Mouse (Mus musculus): ENCODE results near the gene Treh. TPM values are rescaled to one million over a fixed set of nuclear protein-coding genes. Genes with fewer than 3 reads are reported as not detected.
"Not testable (repeated sequence)": the region's sequence is repeated elsewhere in the genome, so short reads cannot be mapped to it uniquely, and the experiment has no call there.

Gene Treh
- not detected in 2 replicates for polyA plus RNA-seq (2014; fragmentation: Nextera tagmentation; extraction: Ambion mirVana)

DNA sequence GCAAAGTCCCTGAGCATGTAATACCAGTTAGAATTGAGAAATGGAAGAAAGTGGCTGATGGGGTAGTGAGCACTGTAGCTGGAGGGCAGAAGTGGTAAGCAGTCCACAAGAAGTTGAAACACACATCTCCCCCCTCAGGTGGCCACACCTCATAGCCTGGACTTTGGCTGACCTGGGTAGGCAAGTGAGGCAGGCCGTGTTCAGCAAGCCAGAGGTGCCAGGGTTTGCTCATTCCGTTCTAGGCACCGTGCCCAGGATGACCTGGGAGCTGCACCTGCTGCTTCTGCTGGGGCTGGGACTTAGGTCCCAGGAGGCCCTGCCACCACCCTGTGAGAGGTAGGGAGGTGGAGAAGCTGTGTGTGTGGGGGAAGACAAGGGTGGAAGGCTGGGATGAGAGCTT, at the start of gene Treh:
Gene Treh, plus strand, starts transcription at position 229 of the 400 bp plus-strand sequence.
- whole genome bisulfite sequencing = 77% methylated on average over 3 of the region's 3 CpGs
- H3K9ac ChIP-seq (replicated peaks; ENCODE audit: low read depth, low read length) = no peak within 1 kb of the TSS
- no peak for ATAC-seq (ENCODE audit: insufficient number of reproducible peaks, insufficient read depth, low FRiP score, low read depth)
- H3K9me3 ChIP-seq (ENCODE audit: control insufficient read depth, low read depth, low read length) = no peaks in the 10 kb centered on the region
- no peak within 1 kb of the TSS for H3K4me2 ChIP-seq (replicated peaks; ENCODE audit: low read depth, low read length)
- no peaks in the 10 kb centered on the region for H3K36me3 ChIP-seq (ENCODE audit: control insufficient read depth, insufficient read depth, low read length)
- H3K4me1 ChIP-seq (ENCODE audit: control insufficient read depth, insufficient read depth, low read length) = no peaks in the 10 kb centered on the region
- no peaks in the 10 kb centered on the region for H3K27me3 ChIP-seq (ENCODE audit: control insufficient read depth, insufficient read depth, low read length)
- no peak within 1 kb of the TSS for H3K27ac ChIP-seq (ENCODE audit: low read length)
- H3K4me3 ChIP-seq (ENCODE audit: low read depth, low read length) = no peak within 1 kb of the TSS

DNA sequence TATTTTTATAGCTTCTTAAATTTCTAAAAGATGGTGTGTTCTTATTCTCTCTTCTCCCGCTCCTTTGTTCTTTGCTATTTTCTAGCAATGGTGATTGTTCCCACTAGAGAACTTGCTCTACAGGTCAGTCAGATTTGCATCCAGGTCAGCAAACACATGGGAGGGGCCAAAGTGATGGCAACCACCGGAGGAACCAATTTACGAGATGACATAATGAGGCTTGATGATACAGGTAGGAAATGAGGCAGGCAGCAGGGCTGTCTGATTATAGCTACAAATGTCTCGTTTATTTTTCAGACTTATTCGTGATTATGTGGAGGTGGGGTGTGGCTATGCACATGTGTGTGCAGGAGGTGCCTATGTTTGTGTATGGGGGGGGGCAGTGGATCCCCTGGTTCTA, 48.6 kb upstream of the Treh start:
- H3K4me3 ChIP-seq (ENCODE audit: low read depth, low read length) = no peak overlapping the region
- H3K9ac ChIP-seq (replicated peaks; ENCODE audit: low read depth, low read length) = no peak overlapping the region
- 70% methylated on average over 5 of the region's 5 CpGs for WGBS
- no peaks in the 10 kb centered on the region for H3K9me3 ChIP-seq (ENCODE audit: control insufficient read depth, low read depth, low read length)
- no peaks in the 10 kb centered on the region for H3K27me3 ChIP-seq (ENCODE audit: control insufficient read depth, insufficient read depth, low read length)
- peaks cover 68% of the 10 kb centered on the region for H3K36me3 ChIP-seq (ENCODE audit: control insufficient read depth, insufficient read depth, low read length)
- no peaks in the 10 kb centered on the region for H3K4me1 ChIP-seq (ENCODE audit: control insufficient read depth, insufficient read depth, low read length)
- no peak overlapping the region for H3K27ac ChIP-seq (ENCODE audit: low read length)
- H3K4me2 ChIP-seq (replicated peaks; ENCODE audit: low read depth, low read length) = no peak overlapping the region
- ATAC-seq (ENCODE audit: insufficient number of reproducible peaks, insufficient read depth, low FRiP score, low read depth) = no peak

DNA sequence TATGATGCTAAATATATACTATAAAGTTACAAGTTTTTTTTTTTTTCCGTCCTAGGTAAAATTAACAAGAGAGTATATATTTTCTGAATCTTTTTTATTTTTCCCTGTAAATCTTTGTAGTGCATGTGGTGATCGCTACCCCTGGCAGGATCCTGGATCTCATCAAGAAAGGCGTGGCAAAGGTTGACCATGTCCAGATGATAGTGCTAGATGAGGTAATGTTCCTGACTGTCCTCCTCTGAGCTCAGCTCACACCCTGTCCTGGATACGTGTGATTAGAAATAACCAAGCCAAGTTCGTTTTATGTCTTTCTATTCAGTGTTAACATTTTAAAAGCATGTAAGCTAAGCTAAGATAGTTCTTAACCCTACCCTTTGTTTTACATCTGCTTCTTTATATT, 46.8 kb upstream of the Treh start:
- H3K4me2 ChIP-seq (replicated peaks; ENCODE audit: low read depth, low read length) = no peak overlapping the region
- H3K4me3 ChIP-seq (ENCODE audit: low read depth, low read length) = no peak overlapping the region
- 90% methylated on average over 5 of the region's 5 CpGs for WGBS
- no peaks in the 10 kb centered on the region for H3K4me1 ChIP-seq (ENCODE audit: control insufficient read depth, insufficient read depth, low read length)
- no peaks in the 10 kb centered on the region for H3K27me3 ChIP-seq (ENCODE audit: control insufficient read depth, insufficient read depth, low read length)
- H3K27ac ChIP-seq (ENCODE audit: low read length) = no peak overlapping the region
- no peaks in the 10 kb centered on the region for H3K9me3 ChIP-seq (ENCODE audit: control insufficient read depth, low read depth, low read length)
- no peak overlapping the region for H3K9ac ChIP-seq (replicated peaks; ENCODE audit: low read depth, low read length)
- H3K36me3 ChIP-seq (ENCODE audit: control insufficient read depth, insufficient read depth, low read length) = peaks cover 75% of the 10 kb centered on the region
- ATAC-seq (ENCODE audit: insufficient number of reproducible peaks, insufficient read depth, low FRiP score, low read depth) = no peak

DNA sequence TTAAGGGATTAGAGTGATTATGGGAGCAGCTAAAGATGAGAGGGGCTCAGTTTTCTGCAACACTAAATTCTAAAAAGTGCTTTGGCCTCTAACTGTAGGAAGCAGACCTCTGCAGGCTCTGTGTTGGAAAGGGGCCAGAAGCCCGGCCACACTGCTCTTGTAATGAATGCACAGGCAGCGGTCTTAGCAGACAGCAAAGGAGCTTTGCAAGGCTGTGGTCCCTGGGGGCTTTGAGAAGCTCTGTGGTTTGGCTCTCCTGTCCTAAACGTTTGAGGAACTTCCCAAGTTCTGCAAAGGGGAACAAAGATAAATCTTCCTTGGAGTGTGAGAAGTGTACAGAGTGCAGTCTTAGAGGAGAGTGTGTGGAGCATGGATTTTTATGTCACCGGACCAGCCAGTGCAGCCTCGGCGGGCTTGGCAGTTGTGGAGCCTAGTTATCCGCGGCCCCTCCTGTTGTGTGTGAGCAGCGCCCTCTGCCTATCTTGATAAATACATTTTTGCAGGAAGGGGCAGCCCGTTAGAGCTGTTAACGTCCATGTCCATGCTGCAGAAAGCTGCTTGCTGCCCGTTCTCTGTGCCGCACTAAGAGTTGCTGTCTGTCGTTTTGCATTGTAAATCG, 35.4 kb upstream of the Treh start:
- H3K27ac ChIP-seq (ENCODE audit: low read length) = no peak overlapping the region
- no peak overlapping the region for H3K9ac ChIP-seq (replicated peaks; ENCODE audit: low read depth, low read length)
- H3K4me2 ChIP-seq (replicated peaks; ENCODE audit: low read depth, low read length) = no peak overlapping the region
- WGBS = 81% methylated on average over 15 of the region's 15 CpGs
- no peaks in the 10 kb centered on the region for H3K9me3 ChIP-seq (ENCODE audit: control insufficient read depth, low read depth, low read length)
- H3K27me3 ChIP-seq (ENCODE audit: control insufficient read depth, insufficient read depth, low read length) = no peaks in the 10 kb centered on the region
- H3K36me3 ChIP-seq (ENCODE audit: control insufficient read depth, insufficient read depth, low read length) = peaks cover 58% of the 10 kb centered on the region
- H3K4me1 ChIP-seq (ENCODE audit: control insufficient read depth, insufficient read depth, low read length) = no peaks in the 10 kb centered on the region
- ATAC-seq (ENCODE audit: insufficient number of reproducible peaks, insufficient read depth, low FRiP score, low read depth) = no peak
- H3K4me3 ChIP-seq (ENCODE audit: low read depth, low read length) = no peak overlapping the region

DNA sequence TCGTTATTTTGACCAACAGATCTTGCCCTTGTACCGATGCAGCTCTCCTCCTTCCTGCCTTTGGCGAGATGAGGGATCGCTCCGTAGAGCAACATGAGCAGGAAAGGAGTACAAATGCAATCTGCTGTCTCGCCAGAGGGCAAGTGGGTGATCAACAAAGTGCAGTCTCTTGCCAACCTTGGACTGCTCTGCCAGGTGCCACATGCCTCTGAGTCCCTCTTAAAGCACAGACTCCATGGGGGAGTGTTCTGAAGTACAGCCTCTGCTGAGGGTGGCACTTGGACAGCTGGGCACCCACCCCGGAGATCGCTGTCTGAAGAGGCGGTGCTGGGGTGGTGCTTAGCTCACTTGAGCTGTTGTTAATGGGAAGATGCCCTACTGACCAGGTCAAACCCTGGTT, 34.3 kb upstream of the Treh start:
- not testable (repeated sequence) for H3K27ac ChIP-seq (ENCODE audit: low read length)
- WGBS = 93% methylated on average over 9 of the region's 9 CpGs
- peaks cover 48% of the 10 kb centered on the region for H3K36me3 ChIP-seq (ENCODE audit: control insufficient read depth, insufficient read depth, low read length)

DNA sequence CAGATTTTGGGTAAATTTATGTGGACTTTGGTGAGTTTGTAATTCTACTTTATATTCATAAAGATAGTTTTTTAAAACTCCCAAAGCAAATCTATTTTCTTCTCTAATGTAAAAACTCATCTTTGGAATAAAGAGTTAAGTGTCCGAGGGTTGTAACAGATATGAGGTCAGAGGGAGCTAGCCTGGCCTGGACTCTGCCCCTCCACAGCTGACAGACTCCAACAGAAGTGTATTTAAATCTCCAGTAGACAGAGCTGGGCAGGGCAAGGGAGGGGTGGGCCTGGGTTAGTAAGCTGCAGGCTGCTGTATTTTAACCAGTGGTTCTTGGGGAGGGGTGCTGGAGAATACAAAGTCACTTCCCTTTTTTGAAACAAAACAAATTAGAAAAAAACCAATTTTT, 33.0 kb upstream of the Treh start:
- not testable (repeated sequence) for H3K27me3 ChIP-seq (ENCODE audit: control insufficient read depth, insufficient read depth, low read length); H3K9ac ChIP-seq (replicated peaks; ENCODE audit: low read depth, low read length); ATAC-seq (ENCODE audit: insufficient number of reproducible peaks, insufficient read depth, low FRiP score, low read depth); H3K4me1 ChIP-seq (ENCODE audit: control insufficient read depth, insufficient read depth, low read length); H3K27ac ChIP-seq (ENCODE audit: low read length); H3K9me3 ChIP-seq (ENCODE audit: control insufficient read depth, low read depth, low read length); H3K4me2 ChIP-seq (replicated peaks; ENCODE audit: low read depth, low read length); H3K4me3 ChIP-seq (ENCODE audit: low read depth, low read length)
- WGBS = 58% methylated on average over 1 of the region's 1 CpGs
- peaks cover 35% of the 10 kb centered on the region for H3K36me3 ChIP-seq (ENCODE audit: control insufficient read depth, insufficient read depth, low read length)

More for the DNA sequence above, 34.3 kb upstream of the Treh start:
- ATAC-seq (ENCODE audit: insufficient number of reproducible peaks, insufficient read depth, low FRiP score, low read depth); H3K4me3 ChIP-seq (ENCODE audit: low read depth, low read length); H3K9ac ChIP-seq (replicated peaks; ENCODE audit: low read depth, low read length); H3K27me3 ChIP-seq (ENCODE audit: control insufficient read depth, insufficient read depth, low read length); H3K9me3 ChIP-seq (ENCODE audit: control insufficient read depth, low read depth, low read length); H3K4me1 ChIP-seq (ENCODE audit: control insufficient read depth, insufficient read depth, low read length); H3K4me2 ChIP-seq (replicated peaks; ENCODE audit: low read depth, low read length): not testable (repeated sequence)

DNA sequence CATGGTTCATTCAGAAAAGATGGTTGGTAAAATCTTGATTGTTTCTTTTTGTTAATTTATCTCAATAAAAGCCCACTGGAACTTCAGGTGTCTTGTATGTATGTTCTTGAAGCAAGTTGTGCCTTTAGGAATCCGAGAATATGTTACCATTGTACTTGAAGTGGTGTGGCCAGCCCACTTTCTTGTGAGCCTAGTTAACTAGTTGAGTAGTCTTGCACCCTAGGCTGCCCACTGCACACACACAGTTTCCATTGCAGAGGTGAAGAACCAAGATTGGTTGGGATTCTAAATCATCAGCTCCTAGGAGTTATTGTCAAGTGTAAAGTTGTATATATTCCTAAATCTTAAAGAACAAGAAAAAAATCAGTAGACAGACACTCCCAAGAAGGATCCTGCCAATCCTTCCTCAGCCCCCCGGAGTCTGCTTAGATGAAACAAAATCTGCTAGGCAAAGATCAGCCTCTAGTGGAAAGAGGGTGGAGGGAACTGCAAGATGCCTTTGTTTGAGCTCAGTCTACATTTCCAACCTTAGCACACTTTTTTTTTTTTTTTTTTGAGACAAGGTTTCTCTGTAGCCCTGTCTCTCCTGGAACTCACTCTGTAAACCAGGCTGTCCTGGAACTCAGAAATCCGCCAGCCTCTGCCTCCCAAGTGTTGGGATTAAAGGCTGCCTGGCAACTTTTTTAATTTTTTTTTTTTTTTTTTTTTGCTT, 32.2 kb upstream of the Treh start:
- no peak overlapping the region for H3K27ac ChIP-seq (ENCODE audit: low read length)
- no peak overlapping the region for H3K4me3 ChIP-seq (ENCODE audit: low read depth, low read length)
- ATAC-seq (ENCODE audit: insufficient number of reproducible peaks, insufficient read depth, low FRiP score, low read depth) = no peak
- 88% methylated on average over 3 of the region's 3 CpGs for WGBS
- H3K4me2 ChIP-seq (replicated peaks; ENCODE audit: low read depth, low read length) = no peak overlapping the region
- peaks cover 28% of the 10 kb centered on the region for H3K36me3 ChIP-seq (ENCODE audit: control insufficient read depth, insufficient read depth, low read length)
- no peaks in the 10 kb centered on the region for H3K9me3 ChIP-seq (ENCODE audit: control insufficient read depth, low read depth, low read length)
- H3K4me1 ChIP-seq (ENCODE audit: control insufficient read depth, insufficient read depth, low read length) = no peaks in the 10 kb centered on the region
- no peak overlapping the region for H3K9ac ChIP-seq (replicated peaks; ENCODE audit: low read depth, low read length)
- H3K27me3 ChIP-seq (ENCODE audit: control insufficient read depth, insufficient read depth, low read length) = no peaks in the 10 kb centered on the region

DNA sequence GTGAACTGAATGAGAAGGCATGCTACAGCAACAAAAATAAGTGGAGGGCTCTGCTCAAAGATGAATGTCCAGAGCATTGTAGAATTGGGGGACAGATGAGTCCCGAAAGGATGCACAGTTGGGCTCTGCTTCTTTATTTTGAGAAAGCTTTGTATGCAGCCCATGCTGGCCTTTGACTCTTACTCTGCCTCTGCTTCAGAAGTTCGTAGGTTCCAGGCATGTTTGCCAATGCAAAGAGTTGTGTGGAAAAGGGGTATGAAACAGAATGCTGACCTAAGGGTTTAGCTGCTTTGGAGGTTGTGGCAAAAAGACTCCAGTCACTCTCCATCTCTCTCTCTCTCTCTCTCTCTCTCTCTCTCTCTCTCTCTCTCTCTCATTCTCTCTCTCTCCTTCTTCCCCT, 31.4 kb upstream of the Treh start:
- no peak for ATAC-seq (ENCODE audit: insufficient number of reproducible peaks, insufficient read depth, low FRiP score, low read depth)
- Histone ChIP-seq H3K36me3 (ENCODE audit: control insufficient read depth, insufficient read depth, low read length) (peaks cover 20% of the 10 kb centered on the region), H3K9ac (replicated peaks; ENCODE audit: low read depth, low read length) (no peak overlapping the region), H3K4me3 (ENCODE audit: low read depth, low read length) (no peak overlapping the region), H3K4me1 (ENCODE audit: control insufficient read depth, insufficient read depth, low read length) (no peaks in the 10 kb centered on the region), H3K27ac (ENCODE audit: low read length) (no peak overlapping the region), H3K27me3 (ENCODE audit: control insufficient read depth, insufficient read depth, low read length) (no peaks in the 10 kb centered on the region), H3K4me2 (replicated peaks; ENCODE audit: low read depth, low read length) (no peak overlapping the region), H3K9me3 (ENCODE audit: control insufficient read depth, low read depth, low read length) (no peaks in the 10 kb centered on the region)
- WGBS = 95% methylated on average over 2 of the region's 2 CpGs
